In genomic region chr12:95696522-95697025, GRCm38 (mm10) we compare ENCODE assay signal across 8 mouse cellular contexts. TPM values are rescaled to one million over a fixed set of nuclear protein-coding genes. Genes with fewer than 3 reads are reported as not detected.
DNase-seq lines count a peak whose midpoint lies in the region; ATAC-seq and TF ChIP-seq lines count a peak whose summit lies in the region.

No protein-coding gene starts in this region.

- H3K9me3 ChIP-seq in heart, postnatal 0 days (replicated peaks; ENCODE audit: control insufficient read depth, low read length), result no peaks in the 10 kb centered on the region
- no peaks in the 10 kb centered on the region for H3K9me3 ChIP-seq in midbrain, embryonic 13.5 days

- TF ChIP-seq CTCF in heart, postnatal 0 days (IDR thresholded peaks at IDR 0.05; ENCODE audit: low read depth), result no peak

- H3K27ac ChIP-seq in heart, postnatal 0 days (ENCODE audit: low read depth), result 0 out of 2 replicates have a peak overlapping the region, but pooled peaks have one; percentile 14
- peak overlapping the region; percentile 58 for H3K27ac ChIP-seq in midbrain, embryonic 13.5 days

- H3K4me1 ChIP-seq in heart, postnatal 0 days (ENCODE audit: control insufficient read depth, insufficient read depth), result peaks cover 25% of the 10 kb centered on the region
- H3K4me1 ChIP-seq in midbrain, embryonic 13.5 days (replicated peaks), result peaks cover 61% of the 10 kb centered on the region

- H3K36me3 ChIP-seq in heart, postnatal 0 days (replicated peaks; ENCODE audit: control insufficient read depth, insufficient read depth, low read length), result no peaks in the 10 kb centered on the region
- no peaks in the 10 kb centered on the region for H3K36me3 ChIP-seq in midbrain, embryonic 13.5 days

- peak; percentile 8 for DNase-seq in kidney, postnatal 10 days
- DNase-seq in kidney, postnatal 14 days, result no peak
- DNase-seq in embryo, embryonic 10 days (ENCODE audit: low spot score), result peak; percentile 32
- DNase-seq in heart, postnatal 0 days (ENCODE audit: low spot score), result no peak
- DNase-seq in adrenal gland, adult 2 months, result no peak
- DNase-seq in T-cell, adult 2 months (ENCODE audit: low spot score), result no peak

- H3K27me3 ChIP-seq in heart, postnatal 0 days (ENCODE audit: control insufficient read depth, insufficient read depth, low read length), result no peaks in the 10 kb centered on the region
- H3K27me3 ChIP-seq in midbrain, embryonic 13.5 days, result peaks cover 17% of the 10 kb centered on the region

- H3K9ac ChIP-seq in heart, postnatal 0 days (replicated peaks; ENCODE audit: low read depth, low read length), result peak overlapping the region; percentile 81
- peak overlapping the region; percentile 84 for H3K9ac ChIP-seq in midbrain, embryonic 13.5 days (replicated peaks)

- 3% methylated on average over 6 of the region's 6 CpGs for WGBS in heart, postnatal 0 days
- 2% methylated on average over 6 of the region's 6 CpGs for WGBS in midbrain, embryonic 13.5 days

- ATAC-seq in heart, postnatal 0 days (ENCODE audit: insufficient read depth, low read depth), result no peak
- no peak for ATAC-seq in midbrain, embryonic 13.5 days
- no peak for ATAC-seq in erythroid progenitor cell, adult 5-6 weeks (replicated peaks; ENCODE audit: low FRiP score, poor library complexity, severe bottlenecking)

- peak overlapping the region; percentile 94 for H3K4me2 ChIP-seq in heart, postnatal 0 days (ENCODE audit: low read depth, low read length)
- H3K4me2 ChIP-seq in midbrain, embryonic 13.5 days (replicated peaks), result peak overlapping the region; percentile 82

- H3K4me3 ChIP-seq in heart, postnatal 0 days (ENCODE audit: low read depth, low read length), result peak overlapping the region; percentile 65
- peak overlapping the region; percentile 83 for H3K4me3 ChIP-seq in midbrain, embryonic 13.5 days (replicated peaks)

- TF ChIP-seq EP300 in heart, postnatal 0 days (IDR thresholded peaks at IDR 0.05; ENCODE audit: low read depth), result no peak

RNA-seq across cellular contexts. Expression of gene Flrt2, which starts 4.5 kb away (rescaled TPM):
- total RNA-seq in heart, postnatal 0 days (2014; rRNA removed; ENCODE audit: low replicate concordance), result 20.3 and 22.1 TPM in 2 replicates
- 6.3 and 6.9 TPM in 2 replicates for polyA plus RNA-seq in heart, postnatal 0 days (2015; fragmentation: Nextera tagmentation; extraction: Ambion mirVana)
- 17.1 and 22.7 TPM in 2 replicates for polyA plus RNA-seq in midbrain, embryonic 13.5 days (2015; fragmentation: Nextera tagmentation; extraction: Ambion mirVana)
- total RNA-seq in adrenal gland, adult 2 months (2021), result 10 to 100 TPM; 10.4 to 11.5 TPM
- 2.2 and 2.8 TPM in 2 replicates for polyA plus RNA-seq in adrenal gland, adult 2 months (2012; rRNA removed)
- 0.42 TPM in 1 of 2 replicates, not detected in the other for total RNA-seq in erythroid progenitor cell, adult 5-6 weeks (2015; ENCODE audit: low replicate concordance)
- total RNA-seq in erythroid progenitor cell, adult 5-6 weeks (2017; ENCODE audit: low replicate concordance), result not detected in 2 replicates

Comparison
In these comparisons a context has a peak if more than half of its experiments do, and no peak if none do; other contexts are left out.
1. DNase-seq: peak in kidney, postnatal 10 days (single experiment) and embryo, embryonic 10 days (single experiment); none in kidney, postnatal 14 days (single experiment), heart, postnatal 0 days (single experiment), adrenal gland, adult 2 months (single experiment) and T-cell, adult 2 months (single experiment).
2. RNA of gene Flrt2, which starts 4.5 kb away (total RNA-seq): 20.3 to 22.1 TPM in heart, postnatal 0 days and 10.4 to 11.5 TPM in adrenal gland, adult 2 months; 0.42 TPM in erythroid progenitor cell, adult 5-6 weeks; every median in the first group is over 4 times any median in the second.